Mouse (Mus musculus) liver, adult (tissue): ENCODE measurements at regions not wholly inside any gene's neighbourhood (a gene's known extent, or its start where the extent isn't known, plus 50 kb on each side); places are given as distances from the start of the nearest gene placed in this dataset.

Experiments
- GATA4 ChIP-seq: IDR thresholded peaks from 2 replicates; pipeline ENCODE4 v1.6.1; 2014; ENCODE audit warnings: mild to moderate bottlenecking, low read length; ENCODE audit not compliant: insufficient replicate concordance

- TF ChIP-seq GATA4 = no peak
Measured at GRCm38 (mm10) chr17:84877176-84877863, 79.2 kb upstream of the Ppm1b start.

DNA sequence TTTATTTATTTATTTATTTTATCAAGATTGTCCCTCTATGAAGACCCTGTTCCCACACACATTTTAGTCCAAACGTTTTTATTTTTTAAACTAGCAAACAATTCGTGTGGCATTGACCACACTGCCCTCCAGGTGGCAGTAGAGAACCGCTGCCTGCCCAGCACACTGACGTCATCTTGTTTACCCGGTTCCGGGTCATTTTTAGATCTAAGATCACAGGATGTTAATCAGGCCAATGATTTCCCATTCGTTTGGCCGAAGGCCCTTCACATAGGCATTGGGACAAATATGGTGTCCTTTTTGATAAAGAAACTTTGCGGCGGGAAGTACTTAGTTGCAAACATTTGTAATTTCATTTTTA is 78.7 kb upstream of the Ppm1b start:
- TF ChIP-seq GATA4 = peak; percentile 32; the same call in 1 of the 2 replicates

- no peak for TF ChIP-seq GATA4
Measured at GRCm38 (mm10) chr17:84878316-84878715, 78.2 kb upstream of the Ppm1b start.

DNA sequence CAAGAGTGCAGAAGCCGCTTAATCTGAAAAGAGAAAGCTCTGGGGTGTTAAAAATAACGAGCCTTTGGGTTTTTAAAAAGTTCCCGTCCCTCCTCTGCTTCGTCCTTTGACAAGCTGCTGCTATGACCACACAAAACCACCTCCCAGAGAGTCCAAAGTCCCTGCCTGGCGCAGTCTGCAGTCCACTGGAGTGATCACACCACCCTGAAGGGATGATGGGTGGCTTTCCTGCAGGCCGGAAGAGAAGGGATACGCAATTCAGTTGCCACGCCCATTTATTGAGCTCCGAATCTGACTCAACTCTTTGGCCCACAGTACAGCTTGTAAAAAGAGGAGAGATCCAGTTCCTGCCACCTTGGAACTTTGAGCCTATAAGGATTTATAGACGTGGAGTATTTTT is 77.4 kb upstream of the Ppm1b start:
- TF ChIP-seq GATA4 = no peak

DNA sequence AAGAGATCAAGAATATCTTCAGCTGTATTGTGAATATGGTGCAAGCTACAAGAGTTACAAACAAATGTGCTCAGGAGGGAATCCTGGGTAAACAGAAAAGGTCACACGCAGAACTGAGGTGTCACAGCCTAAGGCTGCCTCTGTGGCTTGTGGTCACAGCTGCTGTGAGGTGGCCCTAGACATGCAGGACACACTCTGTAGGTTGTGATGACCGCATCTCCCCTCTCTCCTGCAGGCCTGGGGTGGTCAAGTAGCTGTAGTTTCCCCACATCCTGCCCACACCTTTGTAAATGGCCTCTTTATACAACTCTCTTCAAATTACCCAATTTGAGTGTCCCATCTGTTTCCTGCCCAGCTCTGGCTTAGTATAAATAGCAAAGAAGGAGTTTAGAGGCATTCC is 75.6 kb upstream of the Ppm1b start:
- TF ChIP-seq GATA4 = no peak

GRCm38 (mm10) chr17:84888525-84888924 is 68.0 kb upstream of the Ppm1b start:
- TF ChIP-seq GATA4 = no peak

GRCm38 (mm10) chr17:84890871-84891599 is 65.5 kb upstream of the Ppm1b start:
- no peak for TF ChIP-seq GATA4

DNA sequence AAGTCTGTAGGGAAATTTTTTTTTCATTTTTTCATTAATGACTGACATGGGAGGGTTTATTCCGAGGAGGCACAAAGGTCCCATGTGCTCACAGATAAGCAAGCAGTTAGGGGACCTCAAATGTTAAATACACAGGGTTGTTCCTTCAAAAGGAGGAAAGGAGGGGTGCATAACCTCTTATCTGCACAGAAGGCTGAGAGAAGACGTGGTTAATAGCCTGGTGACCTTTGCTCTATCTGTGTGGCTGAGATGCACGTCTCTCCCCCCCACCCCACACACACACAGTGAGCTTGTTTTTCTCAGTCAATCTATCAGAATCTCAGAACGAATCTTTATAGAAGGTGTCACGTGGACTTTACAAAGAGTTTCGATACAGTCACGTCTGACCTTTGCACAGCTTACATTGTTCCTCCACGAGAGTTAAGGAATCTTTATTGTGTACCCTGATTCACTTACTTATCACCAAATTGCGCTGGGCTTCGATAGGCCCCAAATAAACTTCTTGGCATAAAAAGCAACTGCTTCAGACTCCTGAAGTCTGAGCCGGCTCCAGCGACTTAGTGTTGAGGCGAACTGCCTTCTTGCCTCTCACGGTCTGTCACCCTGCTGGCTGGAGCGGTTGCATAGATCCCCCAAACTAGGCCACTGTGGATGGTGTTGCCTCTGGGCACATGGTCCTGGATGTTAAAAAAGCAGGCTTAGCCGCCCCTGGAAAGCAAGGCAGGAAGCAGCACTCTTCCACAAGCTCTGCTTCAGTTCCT is 63.1 kb upstream of the Ppm1b start:
- no peak for TF ChIP-seq GATA4

DNA sequence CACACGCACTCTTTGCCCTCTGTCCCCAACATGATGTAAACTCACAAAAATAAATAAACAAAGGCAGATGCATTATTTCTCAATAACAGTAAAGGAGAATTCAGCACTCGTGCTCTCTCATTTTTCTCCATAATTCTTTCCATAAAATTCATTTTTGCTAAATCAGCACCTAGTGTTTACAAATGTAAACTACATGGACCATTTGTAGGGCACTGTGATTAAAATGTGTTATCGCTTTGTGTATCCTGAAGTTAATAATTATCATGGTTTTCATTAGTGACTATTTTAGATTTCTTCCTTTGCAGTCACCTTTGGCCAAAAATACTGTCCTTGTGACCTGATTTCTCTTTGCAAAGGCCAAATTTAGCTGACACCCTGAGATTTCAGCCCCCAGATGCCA is 61.0 kb upstream of the Ppm1b start:
- no peak for TF ChIP-seq GATA4

DNA sequence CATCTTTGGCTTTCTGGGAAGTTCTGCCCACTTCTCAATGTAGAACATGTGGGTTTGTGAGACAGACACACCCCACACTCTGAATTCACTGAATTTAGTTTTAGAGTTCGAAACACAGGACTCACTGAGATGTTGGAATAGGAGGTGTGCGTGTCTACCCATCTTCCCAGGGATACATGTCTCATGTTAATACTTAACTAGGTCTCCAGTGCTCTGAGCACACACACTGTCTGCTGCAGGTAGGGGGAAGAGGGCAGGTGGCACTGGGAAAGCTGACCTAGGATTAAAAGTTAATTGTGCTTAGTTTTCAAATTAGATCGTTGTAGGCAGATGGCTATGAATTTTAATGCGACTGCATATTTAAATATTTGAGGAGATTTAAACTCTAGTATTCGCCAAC is 60.0 kb upstream of the Ppm1b start:
- TF ChIP-seq GATA4 = no peak

- TF ChIP-seq GATA4 = no peak
Measured at GRCm38 (mm10) chr17:84898407-84898806, 58.1 kb upstream of the Ppm1b start.

- TF ChIP-seq GATA4 = no peak
Measured at GRCm38 (mm10) chr17:84903625-84904337, 52.8 kb upstream of the Ppm1b start.
